Mouse (Mus musculus): ENCODE results near the gene H2al1k. TPM values are rescaled to one million over a fixed set of nuclear protein-coding genes. Genes with fewer than 3 reads are reported as not detected.
"Not testable (repeated sequence)": the region's sequence is repeated elsewhere in the genome, so short reads cannot be mapped to it uniquely, and the experiment has no call there.

H2al1k gene
- polyA plus RNA-seq (2014; fragmentation: Nextera tagmentation; extraction: Ambion mirVana), result not detected in 2 replicates

- ATAC-seq (ENCODE audit: low FRiP score, low TSS enrichment); H3K9me3 ChIP-seq (ENCODE audit: control insufficient read depth, low read length); H3K27ac ChIP-seq (ENCODE audit: low read depth, low read length); H3K27me3 ChIP-seq (ENCODE audit: control insufficient read depth, insufficient read depth, low read length); H3K4me1 ChIP-seq (ENCODE audit: control insufficient read depth, insufficient read depth, low read length); H3K4me2 ChIP-seq (replicated peaks; ENCODE audit: low read depth, low read length); H3K9ac ChIP-seq (ENCODE audit: low read depth, low read length); H3K36me3 ChIP-seq (ENCODE audit: control insufficient read depth, insufficient read depth, low read length); H3K4me3 ChIP-seq (ENCODE audit: low read length): not testable (repeated sequence)
- no CpG with 5 or more reads among the region's 2 CpGs for WGBS
Measured at GRCm38 (mm10) chrX:9350327-9350726, at the start of gene H2al1k. TSS of gene H2al1k (plus strand) at chrX:9350627.

GRCm38 (mm10) chrX:9302791-9303190 lies 47.6 kb upstream of the H2al1k start:
- no peaks in the 10 kb centered on the region for H3K9me3 ChIP-seq (ENCODE audit: control insufficient read depth, low read length)
- no peak overlapping the region for H3K4me3 ChIP-seq (ENCODE audit: low read length)
- no peak overlapping the region for H3K27ac ChIP-seq (ENCODE audit: low read depth, low read length)
- H3K9ac ChIP-seq (ENCODE audit: low read depth, low read length), result no peak overlapping the region
- H3K36me3 ChIP-seq (ENCODE audit: control insufficient read depth, insufficient read depth, low read length), result no peaks in the 10 kb centered on the region
- no peaks in the 10 kb centered on the region for H3K4me1 ChIP-seq (ENCODE audit: control insufficient read depth, insufficient read depth, low read length)
- no peak overlapping the region for H3K4me2 ChIP-seq (replicated peaks; ENCODE audit: low read depth, low read length)
- no peaks in the 10 kb centered on the region for H3K27me3 ChIP-seq (ENCODE audit: control insufficient read depth, insufficient read depth, low read length)
- 83% methylated on average over 5 of the region's 5 CpGs for WGBS
- no peak for ATAC-seq (ENCODE audit: low FRiP score, low TSS enrichment)

GRCm38 (mm10) chrX:9303455-9303854 lies 47.0 kb upstream of the H2al1k start:
- Histone ChIP-seq H3K4me3 (ENCODE audit: low read length) (no peak overlapping the region), H3K27me3 (ENCODE audit: control insufficient read depth, insufficient read depth, low read length) (no peaks in the 10 kb centered on the region), H3K27ac (ENCODE audit: low read depth, low read length) (no peak overlapping the region), H3K4me2 (replicated peaks; ENCODE audit: low read depth, low read length) (no peak overlapping the region), H3K36me3 (ENCODE audit: control insufficient read depth, insufficient read depth, low read length) (no peaks in the 10 kb centered on the region), H3K9me3 (ENCODE audit: control insufficient read depth, low read length) (no peaks in the 10 kb centered on the region), H3K9ac (ENCODE audit: low read depth, low read length) (no peak overlapping the region), H3K4me1 (ENCODE audit: control insufficient read depth, insufficient read depth, low read length) (no peaks in the 10 kb centered on the region)
- ATAC-seq (ENCODE audit: low FRiP score, low TSS enrichment), result no peak
- 80% methylated on average over 1 of the region's 1 CpGs for WGBS

GRCm38 (mm10) chrX:9316457-9316856 lies 34.0 kb upstream of the H2al1k start:
- H3K27ac ChIP-seq (ENCODE audit: low read depth, low read length); H3K4me3 ChIP-seq (ENCODE audit: low read length); H3K9me3 ChIP-seq (ENCODE audit: control insufficient read depth, low read length); H3K4me1 ChIP-seq (ENCODE audit: control insufficient read depth, insufficient read depth, low read length); ATAC-seq (ENCODE audit: low FRiP score, low TSS enrichment); H3K27me3 ChIP-seq (ENCODE audit: control insufficient read depth, insufficient read depth, low read length); H3K9ac ChIP-seq (ENCODE audit: low read depth, low read length); H3K4me2 ChIP-seq (replicated peaks; ENCODE audit: low read depth, low read length); H3K36me3 ChIP-seq (ENCODE audit: control insufficient read depth, insufficient read depth, low read length): not testable (repeated sequence)

- H3K27ac ChIP-seq (ENCODE audit: low read depth, low read length); H3K36me3 ChIP-seq (ENCODE audit: control insufficient read depth, insufficient read depth, low read length); H3K4me2 ChIP-seq (replicated peaks; ENCODE audit: low read depth, low read length); H3K27me3 ChIP-seq (ENCODE audit: control insufficient read depth, insufficient read depth, low read length); H3K4me3 ChIP-seq (ENCODE audit: low read length); H3K4me1 ChIP-seq (ENCODE audit: control insufficient read depth, insufficient read depth, low read length); H3K9ac ChIP-seq (ENCODE audit: low read depth, low read length); H3K9me3 ChIP-seq (ENCODE audit: control insufficient read depth, low read length): not testable (repeated sequence)
- ATAC-seq (ENCODE audit: low FRiP score, low TSS enrichment), result peak; percentile 32; the same call in 1 of the 2 replicates
- WGBS, result 92% methylated on average over 26 of the region's 26 CpGs
Measured at GRCm38 (mm10) chrX:9327954-9328353, 22.5 kb upstream of the H2al1k start.

- not testable (repeated sequence) for H3K9ac ChIP-seq (ENCODE audit: low read depth, low read length); ATAC-seq (ENCODE audit: low FRiP score, low TSS enrichment); H3K27ac ChIP-seq (ENCODE audit: low read depth, low read length); H3K4me1 ChIP-seq (ENCODE audit: control insufficient read depth, insufficient read depth, low read length); H3K4me2 ChIP-seq (replicated peaks; ENCODE audit: low read depth, low read length); H3K9me3 ChIP-seq (ENCODE audit: control insufficient read depth, low read length); H3K27me3 ChIP-seq (ENCODE audit: control insufficient read depth, insufficient read depth, low read length); H3K4me3 ChIP-seq (ENCODE audit: low read length); H3K36me3 ChIP-seq (ENCODE audit: control insufficient read depth, insufficient read depth, low read length)
- WGBS, result 89% methylated on average over 12 of the region's 12 CpGs
Measured at GRCm38 (mm10) chrX:9332366-9332962, 18.0 kb upstream of the H2al1k start.

- not testable (repeated sequence) for H3K9ac ChIP-seq (ENCODE audit: low read depth, low read length)
- 62% methylated on average over 2 of the region's 2 CpGs for WGBS
Measured at GRCm38 (mm10) chrX:9333035-9333434, 17.4 kb upstream of the H2al1k start.

GRCm38 (mm10) chrX:9334996-9335395 lies 15.4 kb upstream of the H2al1k start:
- H3K4me3 ChIP-seq (ENCODE audit: low read length); H3K4me1 ChIP-seq (ENCODE audit: control insufficient read depth, insufficient read depth, low read length); H3K9ac ChIP-seq (ENCODE audit: low read depth, low read length); H3K36me3 ChIP-seq (ENCODE audit: control insufficient read depth, insufficient read depth, low read length); H3K4me2 ChIP-seq (replicated peaks; ENCODE audit: low read depth, low read length); H3K27ac ChIP-seq (ENCODE audit: low read depth, low read length); ATAC-seq (ENCODE audit: low FRiP score, low TSS enrichment); H3K9me3 ChIP-seq (ENCODE audit: control insufficient read depth, low read length); H3K27me3 ChIP-seq (ENCODE audit: control insufficient read depth, insufficient read depth, low read length): not testable (repeated sequence)
- WGBS, result 72% methylated on average over 1 of the region's 1 CpGs

More at GRCm38 (mm10) chrX:9333035-9333434, 17.4 kb upstream of the H2al1k start:
- H3K4me1 ChIP-seq (ENCODE audit: control insufficient read depth, insufficient read depth, low read length); H3K36me3 ChIP-seq (ENCODE audit: control insufficient read depth, insufficient read depth, low read length); H3K27ac ChIP-seq (ENCODE audit: low read depth, low read length); H3K9me3 ChIP-seq (ENCODE audit: control insufficient read depth, low read length); H3K27me3 ChIP-seq (ENCODE audit: control insufficient read depth, insufficient read depth, low read length); H3K4me2 ChIP-seq (replicated peaks; ENCODE audit: low read depth, low read length); H3K4me3 ChIP-seq (ENCODE audit: low read length); ATAC-seq (ENCODE audit: low FRiP score, low TSS enrichment): not testable (repeated sequence)

- not testable (repeated sequence) for H3K27ac ChIP-seq (ENCODE audit: low read depth, low read length); H3K27me3 ChIP-seq (ENCODE audit: control insufficient read depth, insufficient read depth, low read length); ATAC-seq (ENCODE audit: low FRiP score, low TSS enrichment); H3K4me1 ChIP-seq (ENCODE audit: control insufficient read depth, insufficient read depth, low read length); H3K4me3 ChIP-seq (ENCODE audit: low read length); H3K4me2 ChIP-seq (replicated peaks; ENCODE audit: low read depth, low read length); H3K36me3 ChIP-seq (ENCODE audit: control insufficient read depth, insufficient read depth, low read length); H3K9me3 ChIP-seq (ENCODE audit: control insufficient read depth, low read length); H3K9ac ChIP-seq (ENCODE audit: low read depth, low read length)
- 40% methylated on average over 1 of the region's 2 CpGs for WGBS
Measured at GRCm38 (mm10) chrX:9374012-9374411, 23.6 kb downstream of the H2al1k start.

All from kidney, embryonic 14.5 days (tissue).